Mouse (Mus musculus) erythroblast, embryonic 14.5 days (primary cell): Measurements from ENCODE around the gene Myom3. TPM values are rescaled to one million over a fixed set of nuclear protein-coding genes. Genes with fewer than 3 reads are reported as not detected.
A peak's percentile ranks its signal among the peaks of the same experiment; 100 is the strongest.

Experiments
- H3K27me3 ChIP-seq: 2 replicates; pipeline ENCODE4 v1.6.1; 2012; ENCODE audit warnings: inconsistent platforms; ENCODE audit not compliant: control insufficient read depth
- H3K36me3 ChIP-seq: 2 replicates; pipeline ENCODE4 v1.6.1; 2012; ENCODE audit warnings: mild to moderate bottlenecking, inconsistent platforms; ENCODE audit not compliant: control insufficient read depth
- H3K4me1 ChIP-seq: 2 replicates; pipeline ENCODE4 v1.6.1; 2012; ENCODE audit warnings: inconsistent platforms; ENCODE audit not compliant: control insufficient read depth
- H3K4me3 ChIP-seq: replicated peaks from 2 replicates; pipeline ENCODE3; 2012; ENCODE audit warnings: moderate library complexity, mild to moderate bottlenecking, inconsistent platforms
- H3K9me3 ChIP-seq: 2 replicates; pipeline ENCODE4 v1.6.1; 2012; ENCODE audit warnings: low read length, inconsistent platforms, mixed read lengths; ENCODE audit not compliant: control insufficient read depth
- GATA1 ChIP-seq: IDR thresholded peaks from 2 replicates; pipeline ENCODE4 v1.6.1; 2012; ENCODE audit warnings: low read length, inconsistent platforms, mixed read lengths
- TAL1 ChIP-seq: IDR thresholded peaks from 3 replicates; pipeline ENCODE4 v1.6.1; 2012; ENCODE audit warnings: low read length, inconsistent platforms, mixed read lengths
- polyA plus RNA-seq: library from polyadenylated mRNA; stranded (reverse); fragments of >175 nt; gene quantifications from 2 replicates; pipeline ENCODE4 v1.2.3, GENCODE M21; 2012

Gene Myom3
- polyA plus RNA-seq, 1 experiment, result not detected

- TF ChIP-seq TAL1 (no peak), GATA1 (no peak)
- H3K36me3 ChIP-seq, result no peaks in the 10 kb centered on the region; the same call in 1 of the 2 replicates
- no peak overlapping the region for H3K4me3 ChIP-seq
- H3K4me1 ChIP-seq, result peaks cover 8% of the 10 kb centered on the region
- peaks cover 3% of the 10 kb centered on the region; the same call in 1 of the 2 replicates for H3K9me3 ChIP-seq
- H3K27me3 ChIP-seq, result no peaks in the 10 kb centered on the region
These were observed 7.3 kb upstream of the Myom3 start for GRCm38 (mm10) chr4:135752106-135752778.

DNA sequence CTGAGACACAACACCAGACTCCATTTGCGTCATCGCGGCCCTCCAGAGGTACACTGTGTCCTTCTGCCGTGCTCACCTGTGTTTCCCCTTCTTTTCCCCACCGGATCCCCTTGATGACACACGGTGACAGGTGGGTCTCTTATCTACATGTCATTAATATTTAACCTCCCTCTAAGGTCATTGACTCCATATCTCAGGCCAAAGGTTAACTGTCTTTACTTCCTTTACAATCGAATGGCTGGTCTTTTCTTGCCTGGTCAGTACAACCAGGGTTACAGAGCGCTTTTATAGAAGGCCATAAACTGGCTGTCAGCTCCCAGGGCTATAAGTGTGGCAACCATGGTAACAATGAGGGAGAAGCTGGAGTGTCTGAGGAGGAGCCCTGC, 6.7 kb upstream of the Myom3 start:
- Histone ChIP-seq H3K4me1 (peaks cover 8% of the 10 kb centered on the region), H3K4me3 (no peak overlapping the region), H3K9me3 (peaks cover 3% of the 10 kb centered on the region; the same call in 1 of the 2 replicates), H3K27me3 (no peaks in the 10 kb centered on the region), H3K36me3 (no peaks in the 10 kb centered on the region; the same call in 1 of the 2 replicates)
- TF ChIP-seq GATA1, result no peak
- TF ChIP-seq TAL1, result no peak

- H3K27me3 ChIP-seq, result peaks cover 21% of the 10 kb centered on the region
- H3K4me3 ChIP-seq, result no peak overlapping the region
- H3K4me1 ChIP-seq, result peaks cover 8% of the 10 kb centered on the region
- peaks cover 3% of the 10 kb centered on the region; the same call in 1 of the 2 replicates for H3K9me3 ChIP-seq
- TF ChIP-seq GATA1, result no peak
- TF ChIP-seq TAL1, result no peak
- no peaks in the 10 kb centered on the region for H3K36me3 ChIP-seq
These were observed 1.2 kb upstream of the Myom3 start for GRCm38 (mm10) chr4:135758331-135758730.

DNA sequence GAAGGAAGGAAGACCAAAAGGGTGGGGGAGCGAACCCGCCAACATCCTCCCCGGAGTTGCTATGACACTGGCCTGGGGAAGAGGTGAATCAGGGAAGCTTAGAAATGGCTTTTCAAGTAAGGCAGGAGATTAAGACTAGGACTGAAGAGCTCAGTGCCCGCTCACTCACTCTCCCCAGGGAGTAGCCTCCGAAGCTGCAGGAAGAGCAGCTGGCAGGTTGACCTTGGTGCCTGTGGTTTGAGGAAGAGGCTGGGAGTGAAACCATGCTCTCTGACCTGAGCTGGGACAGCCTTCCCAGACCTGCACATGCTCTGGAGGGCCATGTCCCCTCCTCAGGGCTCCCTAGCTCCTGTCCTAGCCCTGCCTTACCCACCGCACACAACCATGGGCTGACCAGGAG, 690 bp upstream of the Myom3 start:
- no peak overlapping the region for H3K4me3 ChIP-seq
- peaks cover 21% of the 10 kb centered on the region for H3K27me3 ChIP-seq
- TF ChIP-seq GATA1 (no peak), TAL1 (no peak)
- H3K36me3 ChIP-seq, result no peaks in the 10 kb centered on the region
- H3K9me3 ChIP-seq, result peaks cover 3% of the 10 kb centered on the region; the same call in 1 of the 2 replicates
- H3K4me1 ChIP-seq, result peaks cover 8% of the 10 kb centered on the region

- Histone ChIP-seq H3K9me3 (no peaks in the 10 kb centered on the region), H3K27me3 (peaks cover 21% of the 10 kb centered on the region), H3K4me3 (no peak overlapping the region), H3K36me3 (no peaks in the 10 kb centered on the region), H3K4me1 (peaks cover 8% of the 10 kb centered on the region)
- TF ChIP-seq GATA1 (no peak), TAL1 (no peak)
These were observed 1.5 kb downstream of the Myom3 start for GRCm38 (mm10) chr4:135761048-135761447.

- H3K4me3 ChIP-seq, result no peak overlapping the region
- H3K27me3 ChIP-seq, result peaks cover 21% of the 10 kb centered on the region
- H3K9me3 ChIP-seq, result no peaks in the 10 kb centered on the region
- peaks cover 8% of the 10 kb centered on the region for H3K4me1 ChIP-seq
- no peaks in the 10 kb centered on the region for H3K36me3 ChIP-seq
- TF ChIP-seq TAL1 (no peak), GATA1 (no peak)
These were observed 2.1 kb downstream of the Myom3 start for GRCm38 (mm10) chr4:135761569-135761968.

GRCm38 (mm10) chr4:135762251-135762906, 2.9 kb downstream of the Myom3 start:
- peak overlapping the region; percentile 35 for H3K4me3 ChIP-seq
- TF ChIP-seq TAL1 (no peak), GATA1 (no peak)
- no peaks in the 10 kb centered on the region for H3K9me3 ChIP-seq
- peaks cover 8% of the 10 kb centered on the region for H3K4me1 ChIP-seq
- no peaks in the 10 kb centered on the region for H3K36me3 ChIP-seq
- peaks cover 21% of the 10 kb centered on the region for H3K27me3 ChIP-seq

GRCm38 (mm10) chr4:135764700-135765099, 5.2 kb downstream of the Myom3 start:
- no peak for TF ChIP-seq TAL1
- Histone ChIP-seq H3K36me3 (no peaks in the 10 kb centered on the region), H3K9me3 (no peaks in the 10 kb centered on the region), H3K4me1 (peaks cover 8% of the 10 kb centered on the region), H3K27me3 (peaks cover 7% of the 10 kb centered on the region), H3K4me3 (no peak overlapping the region)

GRCm38 (mm10) chr4:135765707-135766106, 6.2 kb downstream of the Myom3 start:
- Histone ChIP-seq H3K9me3 (no peaks in the 10 kb centered on the region), H3K27me3 (peaks cover 2% of the 10 kb centered on the region; the same call in 1 of the 2 replicates), H3K4me3 (no peak overlapping the region), H3K36me3 (no peaks in the 10 kb centered on the region), H3K4me1 (peaks cover 8% of the 10 kb centered on the region)
- TF ChIP-seq TAL1 (no peak), GATA1 (no peak)
